Mouse (Mus musculus) forebrain, embryonic 15.5 days (tissue): ENCODE results near the gene Slc15a2. TPM values are rescaled to one million over a fixed set of nuclear protein-coding genes. Genes with fewer than 3 reads are reported as not detected.

Experiments
- ATAC-seq: fragments of 200-750 bp; cut with Nextera tagmentation; replicated peaks from 2 replicates; pipeline ENCODE4 v1.8.0; 2017; ENCODE audit warnings: mild to moderate bottlenecking, moderate TSS enrichment, moderate library complexity
- H3K27ac ChIP-seq: fragments of 300-500 bp; sonication (generic); replicated peaks from 2 replicates; pipeline ENCODE4 v1.5.1; 2015; ENCODE audit warnings: mild to moderate bottlenecking, inconsistent platforms
- H3K27me3 ChIP-seq: fragments of 300-500 bp; sonication (generic); 2 replicates; pipeline ENCODE4 v1.6.1; 2015; ENCODE audit warnings: inconsistent platforms
- H3K36me3 ChIP-seq: fragments of 300-500 bp; sonication (generic); 2 replicates; pipeline ENCODE4 v1.6.1; 2015; ENCODE audit warnings: mild to moderate bottlenecking, inconsistent platforms
- H3K4me1 ChIP-seq: fragments of 300-500 bp; sonication (generic); 2 replicates; pipeline ENCODE4 v1.6.1; 2015; ENCODE audit warnings: inconsistent platforms
- H3K4me2 ChIP-seq: fragments of 300-500 bp; sonication (generic); replicated peaks from 2 replicates; pipeline ENCODE4 v1.6.1; 2015; ENCODE audit warnings: mild to moderate bottlenecking, inconsistent platforms
- H3K4me3 ChIP-seq: fragments of 300-500 bp; sonication (generic); 2 replicates; pipeline ENCODE4 v1.5.1; 2015; ENCODE audit warnings: mild to moderate bottlenecking, inconsistent platforms
- H3K9ac ChIP-seq: fragments of 300-500 bp; sonication (generic); replicated peaks from 2 replicates; pipeline ENCODE4 v1.6.1; 2015; ENCODE audit warnings: mild to moderate bottlenecking, inconsistent platforms
- H3K9me3 ChIP-seq: fragments of 300-500 bp; sonication (generic); 2 replicates; pipeline ENCODE4 v1.6.1; 2016; ENCODE audit warnings: inconsistent platforms
- WGBS: fragments of 180-500 bp; shearing (Covaris S2); methylation state at CpG from one replicate; pipeline ENCODE4 v1.1.7; 2015; ENCODE audit warnings: mixed read lengths; 5-methylcytosine and 5-hydroxymethylcytosine counted together
- polyA plus RNA-seq: library from polyadenylated mRNA; unstranded; fragments of >200 nt; fragmentation: Nextera tagmentation; extraction: Ambion mirVana; gene quantifications from 2 replicates; pipeline ENCODE4 v1.2.1, GENCODE M21; 2015

Slc15a2 gene
- polyA plus RNA-seq, 1 experiment from 2014 or later = 13.9 TPM

GRCm38 (mm10) chr16:36747068-36747467 is 37.7 kb downstream of the Slc15a2 start:
- Histone ChIP-seq H3K4me2 (no peak overlapping the region), H3K4me3 (no peak overlapping the region), H3K36me3 (no peaks in the 10 kb centered on the region), H3K27me3 (no peaks in the 10 kb centered on the region), H3K4me1 (no peaks in the 10 kb centered on the region), H3K9ac (no peak overlapping the region), H3K9me3 (no peaks in the 10 kb centered on the region), H3K27ac (no peak overlapping the region)
- 90% methylated on average over 4 of the region's 4 CpGs for WGBS
- no peak for ATAC-seq

DNA sequence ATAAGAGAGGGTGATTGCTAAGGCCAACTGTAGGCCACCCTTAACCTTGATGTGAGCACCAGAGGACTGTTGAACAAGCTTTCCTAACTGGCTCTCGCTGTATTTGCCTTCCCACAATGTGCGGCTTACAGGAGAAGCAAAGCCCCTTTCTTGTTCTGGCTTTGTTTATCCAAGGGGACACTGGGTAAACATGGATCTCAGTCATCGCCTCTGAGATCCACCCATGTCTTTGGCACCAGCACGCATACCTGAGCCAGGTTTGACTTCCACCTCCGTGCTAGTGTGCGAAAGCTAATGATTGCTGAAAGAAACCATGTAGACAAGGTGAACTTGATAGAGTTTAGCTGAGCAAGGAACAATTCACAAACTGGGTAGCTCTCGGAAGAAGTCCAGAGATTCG is 41.2 kb downstream of the Slc15a2 start:
- Histone ChIP-seq H3K9me3 (no peaks in the 10 kb centered on the region), H3K4me1 (no peaks in the 10 kb centered on the region), H3K9ac (no peak overlapping the region), H3K27me3 (no peaks in the 10 kb centered on the region), H3K27ac (no peak overlapping the region), H3K4me2 (no peak overlapping the region), H3K4me3 (no peak overlapping the region), H3K36me3 (no peaks in the 10 kb centered on the region)
- WGBS = 95% methylated on average over 8 of the region's 8 CpGs
- ATAC-seq = no peak

DNA sequence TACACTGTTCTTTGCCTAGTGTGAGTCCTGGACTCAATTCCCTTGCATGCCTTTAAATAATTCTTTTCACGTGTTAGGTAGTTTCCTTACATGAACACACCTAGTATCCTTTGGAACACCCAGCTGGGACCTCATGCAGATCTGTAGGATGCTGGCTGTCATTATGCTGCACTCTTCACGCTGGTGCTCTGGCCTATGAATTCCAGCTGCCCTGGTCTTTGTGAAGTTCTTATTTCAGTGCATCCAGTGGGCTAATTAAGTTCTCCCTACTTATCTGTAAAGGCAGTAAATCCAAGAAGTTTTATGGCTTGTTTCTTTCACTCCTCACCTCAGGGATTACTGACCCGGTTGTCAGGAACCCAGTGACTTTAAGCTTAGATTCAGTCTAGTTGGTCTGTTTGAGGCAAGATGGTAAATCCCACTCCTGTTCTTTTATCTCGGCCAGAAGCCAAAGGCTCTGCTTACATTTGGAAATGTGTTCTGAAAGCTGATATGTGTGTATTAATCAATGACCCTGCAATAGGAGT is 45.3 kb downstream of the Slc15a2 start:
- no peak overlapping the region for H3K9ac ChIP-seq
- H3K27ac ChIP-seq = no peak overlapping the region
- H3K4me2 ChIP-seq = no peak overlapping the region
- no peak overlapping the region for H3K4me3 ChIP-seq
- H3K4me1 ChIP-seq = no peaks in the 10 kb centered on the region
- no peaks in the 10 kb centered on the region for H3K27me3 ChIP-seq
- WGBS = 34% methylated on average over 4 of the region's 4 CpGs
- no peaks in the 10 kb centered on the region for H3K36me3 ChIP-seq
- no peaks in the 10 kb centered on the region for H3K9me3 ChIP-seq
- ATAC-seq = no peak

- H3K27me3 ChIP-seq = no peaks in the 10 kb centered on the region
- ATAC-seq = no peak
- H3K4me2 ChIP-seq = no peak overlapping the region
- H3K27ac ChIP-seq = no peak overlapping the region
- H3K4me1 ChIP-seq = no peaks in the 10 kb centered on the region
- no peaks in the 10 kb centered on the region for H3K36me3 ChIP-seq
- H3K9ac ChIP-seq = no peak overlapping the region
- WGBS = 91% methylated on average over 3 of the region's 3 CpGs
- no peak overlapping the region for H3K4me3 ChIP-seq
- H3K9me3 ChIP-seq = no peaks in the 10 kb centered on the region
Measured at GRCm38 (mm10) chr16:36735421-36735820, 49.3 kb downstream of the Slc15a2 start.

DNA sequence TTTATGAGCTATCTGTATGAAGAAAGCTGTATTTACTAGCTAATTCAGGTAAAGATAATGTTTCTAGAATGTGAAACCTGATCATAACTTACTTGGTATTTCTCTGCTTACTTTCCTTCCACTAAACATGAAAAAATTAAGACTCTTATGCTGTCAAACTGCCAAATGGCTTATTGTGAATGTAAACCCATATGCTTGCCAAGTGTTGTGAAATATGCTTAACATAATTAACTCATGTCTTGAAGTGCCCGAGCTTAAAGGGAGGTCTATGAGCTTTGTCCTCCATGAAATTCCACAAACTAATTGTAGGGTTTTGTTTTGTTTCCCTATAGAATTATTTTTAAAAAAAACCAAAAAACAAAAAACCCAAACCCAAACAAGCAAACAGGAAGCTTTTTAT is 50.9 kb downstream of the Slc15a2 start:
- H3K4me1 ChIP-seq = no peaks in the 10 kb centered on the region
- no peaks in the 10 kb centered on the region for H3K36me3 ChIP-seq
- WGBS = 36% methylated on average over 1 of the region's 1 CpGs
- H3K4me3 ChIP-seq = no peak overlapping the region
- no peak overlapping the region for H3K27ac ChIP-seq
- H3K9me3 ChIP-seq = no peaks in the 10 kb centered on the region
- H3K27me3 ChIP-seq = no peaks in the 10 kb centered on the region
- ATAC-seq = no peak
- no peak overlapping the region for H3K9ac ChIP-seq
- H3K4me2 ChIP-seq = no peak overlapping the region

DNA sequence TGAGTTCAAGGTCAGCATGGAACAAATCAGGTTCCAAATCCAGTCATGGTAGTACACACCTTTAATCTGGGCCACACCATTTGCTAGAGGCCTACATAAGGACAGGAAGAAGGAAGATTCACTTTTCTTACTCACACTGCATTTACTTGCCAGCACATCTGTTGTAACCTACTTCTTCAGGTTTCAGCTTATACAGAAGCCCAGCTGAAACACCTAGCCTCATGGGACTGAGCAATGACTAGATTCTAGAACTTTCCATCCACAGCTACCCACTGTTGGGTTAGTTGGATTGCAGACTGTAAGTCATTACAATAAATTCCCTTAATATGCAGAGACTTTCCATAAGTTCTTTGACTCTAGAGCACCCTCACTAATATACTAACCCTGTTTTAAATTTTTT is 52.2 kb downstream of the Slc15a2 start:
- Histone ChIP-seq H3K9ac (no peak overlapping the region), H3K36me3 (no peaks in the 10 kb centered on the region), H3K27ac (no peak overlapping the region), H3K9me3 (no peaks in the 10 kb centered on the region), H3K27me3 (no peaks in the 10 kb centered on the region), H3K4me2 (no peak overlapping the region), H3K4me1 (no peaks in the 10 kb centered on the region), H3K4me3 (no peak overlapping the region)
- ATAC-seq = no peak

GRCm38 (mm10) chr16:36728959-36729358 is 55.8 kb downstream of the Slc15a2 start:
- no peak for ATAC-seq
- WGBS = 95% methylated on average over 2 of the region's 2 CpGs
- H3K27ac ChIP-seq = no peak overlapping the region
- H3K4me3 ChIP-seq = no peak overlapping the region
- H3K36me3 ChIP-seq = no peaks in the 10 kb centered on the region
- no peaks in the 10 kb centered on the region for H3K9me3 ChIP-seq
- no peak overlapping the region for H3K9ac ChIP-seq
- H3K4me2 ChIP-seq = no peak overlapping the region
- no peaks in the 10 kb centered on the region for H3K27me3 ChIP-seq
- H3K4me1 ChIP-seq = no peaks in the 10 kb centered on the region

GRCm38 (mm10) chr16:36723880-36724443 is 60.8 kb downstream of the Slc15a2 start:
- WGBS = 62% methylated on average over 3 of the region's 3 CpGs
- no peaks in the 10 kb centered on the region for H3K4me1 ChIP-seq
- no peak overlapping the region for H3K9ac ChIP-seq
- H3K4me2 ChIP-seq = no peak overlapping the region
- no peaks in the 10 kb centered on the region for H3K27me3 ChIP-seq
- H3K9me3 ChIP-seq = no peaks in the 10 kb centered on the region
- H3K36me3 ChIP-seq = no peaks in the 10 kb centered on the region
- ATAC-seq = 0 out of 2 replicates have a peak, but pooled peaks have one; percentile 51
- H3K4me3 ChIP-seq = no peak overlapping the region
- no peak overlapping the region for H3K27ac ChIP-seq

DNA sequence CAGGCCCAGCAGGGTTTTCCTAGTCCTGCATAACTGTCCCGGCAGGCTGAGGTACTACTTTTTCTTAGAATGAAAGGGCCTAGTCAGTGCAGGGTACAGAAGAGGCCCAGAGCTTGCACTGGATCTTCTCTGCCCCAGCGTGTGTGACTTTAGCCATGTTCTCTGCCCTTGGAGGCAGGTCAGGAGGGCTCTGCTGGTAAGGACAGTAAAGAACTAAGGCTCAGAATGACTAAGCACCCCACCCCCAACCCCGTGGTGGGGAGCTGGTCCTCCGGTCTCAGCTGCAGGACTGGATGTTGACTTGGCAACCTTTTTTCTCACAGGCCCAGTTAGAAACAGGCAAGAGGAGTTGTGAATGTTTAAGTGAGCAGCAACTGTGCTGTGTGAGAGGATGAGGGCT is 62.0 kb downstream of the Slc15a2 start:
- Histone ChIP-seq H3K4me1 (no peaks in the 10 kb centered on the region), H3K9ac (no peak overlapping the region), H3K4me2 (no peak overlapping the region), H3K9me3 (no peaks in the 10 kb centered on the region), H3K27ac (no peak overlapping the region), H3K27me3 (no peaks in the 10 kb centered on the region), H3K36me3 (no peaks in the 10 kb centered on the region), H3K4me3 (no peak overlapping the region)
- ATAC-seq = no peak; the same call in 1 of the 2 replicates
- WGBS = 17% methylated on average over 4 of the region's 4 CpGs

- 51% methylated on average over 13 of the region's 13 CpGs for WGBS
- 0 out of 2 replicates have a peak, but pooled peaks have one; percentile 15 for ATAC-seq
- no peak overlapping the region for H3K27ac ChIP-seq
- no peaks in the 10 kb centered on the region for H3K9me3 ChIP-seq
- H3K36me3 ChIP-seq = no peaks in the 10 kb centered on the region
- no peaks in the 10 kb centered on the region for H3K4me1 ChIP-seq
- no peak overlapping the region for H3K9ac ChIP-seq
- no peak overlapping the region for H3K4me2 ChIP-seq
- H3K27me3 ChIP-seq = no peaks in the 10 kb centered on the region
- H3K4me3 ChIP-seq = no peak overlapping the region
Measured at GRCm38 (mm10) chr16:36720194-36721055, 64.3 kb downstream of the Slc15a2 start.

GRCm38 (mm10) chr16:36718637-36719036 is 66.1 kb downstream of the Slc15a2 start:
- H3K9me3 ChIP-seq = no peaks in the 10 kb centered on the region
- no peaks in the 10 kb centered on the region for H3K36me3 ChIP-seq
- H3K27ac ChIP-seq = no peak overlapping the region
- no peaks in the 10 kb centered on the region for H3K4me1 ChIP-seq
- H3K9ac ChIP-seq = no peak overlapping the region
- ATAC-seq = no peak
- no peaks in the 10 kb centered on the region for H3K27me3 ChIP-seq
- no peak overlapping the region for H3K4me3 ChIP-seq
- H3K4me2 ChIP-seq = no peak overlapping the region

GRCm38 (mm10) chr16:36717481-36717880 is 67.3 kb downstream of the Slc15a2 start:
- no peak for ATAC-seq
- Histone ChIP-seq H3K9ac (no peak overlapping the region), H3K27ac (no peak overlapping the region), H3K27me3 (no peaks in the 10 kb centered on the region), H3K36me3 (no peaks in the 10 kb centered on the region), H3K9me3 (no peaks in the 10 kb centered on the region), H3K4me3 (no peak overlapping the region), H3K4me1 (no peaks in the 10 kb centered on the region), H3K4me2 (no peak overlapping the region)
- WGBS = 91% methylated on average over 4 of the region's 4 CpGs
